Mouse (Mus musculus) midbrain, embryonic 10.5 days (tissue): ENCODE results near the gene Gbp7. TPM values are rescaled to one million over a fixed set of nuclear protein-coding genes. Genes with fewer than 3 reads are reported as not detected.

Experiments used
- DNase-seq: peaks from one replicate; pipeline ENCODE4 v3.0.0-alpha.2; 2017; ENCODE audit warnings: low spot score
- H3K27ac ChIP-seq: fragments of 300-500 bp; sonication (generic); replicated peaks from 2 replicates; pipeline ENCODE4 v1.5.1; 2016; ENCODE audit warnings: mild to moderate bottlenecking
- H3K27me3 ChIP-seq: fragments of 300-500 bp; sonication (generic); 2 replicates; pipeline ENCODE4 v1.6.1; 2016; ENCODE audit warnings: low read depth, mild to moderate bottlenecking; ENCODE audit not compliant: poor library complexity, severe bottlenecking
- H3K36me3 ChIP-seq: fragments of 300-500 bp; sonication (generic); 2 replicates; pipeline ENCODE4 v1.6.1; 2016; ENCODE audit warnings: mild to moderate bottlenecking, moderate library complexity
- H3K4me1 ChIP-seq: fragments of 300-500 bp; sonication (generic); 2 replicates; pipeline ENCODE4 v1.6.1; 2016
- H3K4me3 ChIP-seq: fragments of 300-500 bp; sonication (generic); 2 replicates; pipeline ENCODE4 v1.5.1; 2016; ENCODE audit warnings: mild to moderate bottlenecking, moderate library complexity
- H3K9me3 ChIP-seq: fragments of 300-500 bp; sonication (generic); replicated peaks from 2 replicates; pipeline ENCODE4 v1.6.1; 2016; ENCODE audit warnings: mild to moderate bottlenecking
- WGBS: fragments of 180-500 bp; shearing (Covaris S2); methylation state at CpG from one replicate; pipeline ENCODE4 v1.1.7; 2016; 5-methylcytosine and 5-hydroxymethylcytosine counted together
- polyA plus RNA-seq: library from polyadenylated mRNA; unstranded; fragments of >200 nt; fragmentation: Nextera tagmentation; extraction: Ambion mirVana; gene quantifications from 2 replicates; pipeline ENCODE4 v1.2.1, GENCODE M21; 2016

Gene Gbp7
- 0.88 and 1.8 TPM in 2 replicates for polyA plus RNA-seq

DNA sequence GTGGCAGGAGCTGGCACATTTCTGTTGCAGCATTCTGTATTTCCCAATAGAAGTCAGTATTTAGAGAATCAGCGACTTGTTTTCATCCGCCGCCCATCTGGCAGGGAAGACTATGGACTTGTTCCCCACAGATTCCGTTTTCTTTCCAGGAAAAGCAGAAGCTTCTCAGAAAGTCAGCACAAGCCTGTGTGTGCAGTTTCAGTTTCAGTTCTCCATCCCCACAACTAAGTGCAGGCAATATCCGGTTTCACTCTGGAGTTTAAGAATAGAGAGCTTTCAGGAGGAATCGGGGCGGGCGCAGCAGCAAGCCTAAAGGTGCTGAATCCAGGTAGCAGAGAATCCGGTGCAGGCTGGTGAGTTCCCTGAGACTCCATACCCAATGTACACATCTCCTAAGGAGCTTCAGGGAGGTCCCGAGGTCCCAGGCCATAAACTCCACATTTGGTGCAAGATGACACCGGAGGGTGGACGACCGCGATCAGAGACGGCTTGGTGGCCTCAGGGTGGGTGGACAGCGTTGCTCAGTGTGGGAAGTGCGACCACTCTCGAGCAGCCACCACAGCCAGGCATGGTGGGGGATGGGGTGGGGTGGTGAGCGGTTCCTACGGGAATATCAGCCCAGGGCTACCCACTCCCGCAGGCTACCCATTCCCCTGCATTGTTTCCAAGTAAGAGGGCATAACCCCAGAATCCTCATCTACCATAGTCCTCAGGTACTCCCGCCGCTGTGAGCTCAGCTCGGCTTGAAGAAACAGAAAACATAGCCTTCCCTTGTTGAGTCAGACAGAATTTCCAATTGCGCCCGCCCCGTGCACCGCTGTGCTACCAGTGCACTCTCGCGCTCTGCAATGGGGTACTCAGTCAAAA is at the start of gene Gbp7:
Gbp7 (plus strand) TSS at position 256 of the 867 bp plus-strand sequence.
- H3K4me1 ChIP-seq: peaks cover 12% of the 10 kb centered on the region
- DNase-seq: peak; percentile 46
- peak within 1 kb of the TSS; percentile 64 for H3K27ac ChIP-seq
- H3K36me3 ChIP-seq: no peaks in the 10 kb centered on the region
- peak within 1 kb of the TSS; percentile 67 for H3K4me3 ChIP-seq
- H3K27me3 ChIP-seq: peaks cover 22% of the 10 kb centered on the region
- 4% methylated on average over 30 of the region's 30 CpGs for WGBS
- no peaks in the 10 kb centered on the region for H3K9me3 ChIP-seq

DNA sequence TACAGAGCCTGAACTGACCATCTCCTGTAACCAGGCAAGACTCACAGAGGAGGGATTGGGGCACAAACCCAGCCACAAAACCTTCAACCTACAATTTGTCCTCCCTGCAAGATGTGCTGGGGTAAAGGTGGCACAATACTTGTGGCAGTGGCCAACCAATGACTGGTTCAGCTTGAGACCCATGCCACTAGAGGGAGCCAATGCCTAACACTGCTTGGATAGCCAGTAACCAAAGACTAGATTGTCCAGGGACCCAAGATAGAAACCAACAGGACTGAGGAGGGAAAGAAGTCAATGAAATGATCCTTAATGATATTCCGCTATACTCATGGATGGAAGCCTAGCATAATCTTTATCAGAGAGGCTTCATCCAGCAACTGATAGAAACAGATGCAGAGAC is 39.7 kb upstream of the Gbp7 start:
- Histone ChIP-seq H3K4me1 (no peaks in the 10 kb centered on the region), H3K27ac (no peak overlapping the region), H3K27me3 (no peaks in the 10 kb centered on the region), H3K9me3 (no peaks in the 10 kb centered on the region), H3K36me3 (no peaks in the 10 kb centered on the region), H3K4me3 (no peak overlapping the region)
- WGBS: 58% methylated on average over 1 of the region's 1 CpGs
- DNase-seq: peak; percentile 59

DNA sequence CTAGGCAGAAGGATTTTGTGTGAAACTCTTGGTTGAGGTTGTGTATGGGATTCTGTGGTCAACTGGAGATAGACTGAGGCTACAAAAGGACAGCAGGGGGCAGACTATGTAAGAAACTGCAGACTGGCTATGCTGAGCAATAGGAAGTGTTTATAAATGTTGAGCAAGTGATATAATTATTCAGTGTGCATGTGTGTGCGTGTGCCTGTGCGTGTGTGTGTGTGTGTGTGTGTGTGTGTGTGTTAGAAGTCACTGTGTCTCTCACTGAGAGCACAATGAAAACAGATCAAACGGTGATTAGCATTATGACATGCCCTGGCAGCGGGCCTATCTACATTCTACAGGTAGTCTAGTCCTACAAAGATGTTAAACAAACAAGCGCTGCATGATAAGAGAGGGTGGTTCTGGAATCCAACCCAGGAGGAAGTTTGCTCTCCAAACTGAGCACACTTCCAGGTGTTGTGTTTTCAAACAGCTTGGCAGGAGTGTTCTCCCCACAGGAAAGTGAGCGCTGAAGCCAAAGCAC is 36.5 kb upstream of the Gbp7 start, which contains the start of gene Gbp5:
Gbp5 (plus strand) TSS at position 443 of the 526 bp plus-strand sequence.
- Histone ChIP-seq H3K27ac (no peak within 1 kb of the TSS), H3K27me3 (no peaks in the 10 kb centered on the region), H3K4me3 (no peak within 1 kb of the TSS), H3K36me3 (no peaks in the 10 kb centered on the region), H3K9me3 (no peaks in the 10 kb centered on the region), H3K4me1 (no peaks in the 10 kb centered on the region)
- no peak for DNase-seq
- 81% methylated on average over 6 of the region's 6 CpGs for WGBS

DNA sequence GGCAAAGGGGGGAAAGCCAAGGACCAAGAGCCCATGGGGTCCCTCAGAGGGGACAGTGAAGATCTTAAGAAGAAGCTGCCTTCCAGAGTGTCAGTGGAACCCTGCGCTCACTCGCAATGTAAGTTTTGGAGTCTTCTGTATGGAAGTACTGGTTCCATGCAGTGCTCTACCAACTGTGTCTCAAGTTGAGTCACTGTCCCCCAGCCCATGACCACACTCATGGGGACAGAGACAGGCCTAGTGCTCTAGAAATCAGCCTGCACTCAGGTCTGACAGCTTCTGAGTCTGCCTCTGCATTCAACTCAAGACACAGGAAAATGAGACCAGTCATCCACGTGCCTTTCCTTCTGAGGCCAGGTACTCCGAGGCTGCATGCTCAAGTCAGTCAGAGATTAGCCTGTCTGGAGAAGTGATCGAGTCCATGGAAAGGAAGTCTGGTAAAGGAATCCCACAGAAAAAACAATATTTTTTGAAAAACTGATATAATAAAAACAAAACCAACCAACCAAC is 34.9 kb upstream of the Gbp7 start:
- Histone ChIP-seq H3K4me1 (no peaks in the 10 kb centered on the region), H3K36me3 (no peaks in the 10 kb centered on the region), H3K9me3 (no peaks in the 10 kb centered on the region), H3K4me3 (no peak overlapping the region), H3K27ac (no peak overlapping the region), H3K27me3 (no peaks in the 10 kb centered on the region)
- DNase-seq: no peak
- WGBS: 89% methylated on average over 5 of the region's 5 CpGs

DNA sequence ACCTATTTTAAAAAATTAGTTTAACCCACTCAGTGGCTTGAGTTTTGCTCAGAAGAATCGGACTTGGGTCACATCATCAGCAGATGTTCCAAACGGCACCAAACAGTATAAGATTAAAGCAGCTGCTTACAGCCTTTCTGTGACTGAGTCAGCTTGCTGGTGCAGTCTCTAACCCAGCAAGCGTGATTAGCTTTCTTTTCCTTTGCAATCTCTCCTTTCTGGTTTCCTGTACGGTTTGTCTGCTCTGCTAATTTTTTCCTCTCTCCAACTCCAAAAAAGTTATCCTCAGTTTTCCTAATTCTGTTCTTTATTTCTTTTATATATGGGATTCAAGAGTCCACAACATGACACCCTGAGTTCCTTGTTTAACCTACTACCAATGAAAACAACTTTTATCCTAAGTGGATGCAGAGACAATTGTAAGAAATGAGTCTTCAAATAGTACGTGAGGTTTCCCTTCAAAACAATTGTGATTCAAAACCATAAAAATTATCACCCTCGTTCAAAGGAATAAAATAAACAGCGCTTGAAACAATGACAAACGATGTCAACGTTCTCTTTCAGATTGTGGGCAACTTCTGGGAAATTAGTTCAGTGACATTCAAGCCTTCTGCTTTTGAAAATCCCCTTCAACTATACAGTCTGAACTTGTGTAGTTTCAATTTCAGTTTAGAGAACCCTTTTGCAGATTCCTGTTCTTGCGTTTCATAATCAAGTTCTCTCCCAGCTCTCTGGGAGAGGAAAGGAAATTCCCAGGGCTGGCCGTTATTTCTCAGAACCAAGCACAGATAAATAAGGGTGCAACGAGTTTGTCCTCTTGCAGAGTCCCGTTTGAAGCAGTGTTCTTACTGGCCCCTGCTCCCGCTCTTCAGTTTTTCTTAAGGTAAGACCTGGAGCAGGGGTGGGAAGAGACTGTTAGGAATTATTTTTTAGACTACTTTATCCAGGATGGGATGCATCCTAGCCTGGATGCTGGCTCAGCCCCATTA is 33.7 kb upstream of the Gbp7 start:
- DNase-seq: no peak
- no peaks in the 10 kb centered on the region for H3K9me3 ChIP-seq
- H3K4me1 ChIP-seq: no peaks in the 10 kb centered on the region
- 82% methylated on average over 14 of the region's 14 CpGs for WGBS
- H3K36me3 ChIP-seq: no peaks in the 10 kb centered on the region
- H3K4me3 ChIP-seq: no peak overlapping the region
- H3K27ac ChIP-seq: no peak overlapping the region
- H3K27me3 ChIP-seq: no peaks in the 10 kb centered on the region

DNA sequence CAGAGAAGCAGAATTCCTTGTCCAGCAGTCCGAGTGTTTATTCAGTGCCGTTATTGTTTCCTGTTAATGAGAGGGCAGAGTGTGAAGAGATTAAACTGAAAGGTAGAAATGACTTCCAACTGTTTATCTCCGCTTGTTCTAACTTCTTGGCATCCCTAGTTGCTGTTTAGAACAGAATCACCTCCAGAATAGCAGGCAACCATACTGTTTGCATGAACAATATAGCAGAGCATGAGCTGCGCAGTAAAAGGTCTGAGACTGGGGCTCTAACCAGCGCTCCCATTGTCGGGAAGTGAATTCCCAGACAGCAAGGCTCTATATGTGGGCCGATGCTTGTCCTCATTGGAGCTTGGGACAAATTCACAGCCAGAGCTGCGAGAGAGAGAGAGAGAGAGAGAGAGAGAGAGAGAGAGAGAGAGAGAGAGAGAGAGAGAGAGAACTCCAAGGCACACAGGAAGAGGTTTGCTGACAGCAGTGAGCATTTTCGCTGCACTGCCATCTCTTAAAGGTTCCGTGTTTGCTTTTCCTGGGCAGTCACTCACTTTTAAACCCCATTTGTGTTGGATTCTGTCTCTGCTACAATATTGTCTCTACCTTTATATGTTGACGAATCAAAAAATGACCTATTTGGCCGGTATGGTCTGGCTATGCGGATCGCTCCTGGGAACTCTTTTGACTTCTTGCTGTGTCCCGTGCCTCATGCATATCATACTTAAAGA is 32.9 kb upstream of the Gbp7 start:
- Histone ChIP-seq H3K27me3 (no peaks in the 10 kb centered on the region), H3K27ac (no peak overlapping the region), H3K9me3 (no peaks in the 10 kb centered on the region), H3K4me3 (no peak overlapping the region; the same call in 1 of the 2 replicates), H3K36me3 (no peaks in the 10 kb centered on the region), H3K4me1 (no peaks in the 10 kb centered on the region)
- WGBS: 68% methylated on average over 15 of the region's 15 CpGs
- no peak for DNase-seq

DNA sequence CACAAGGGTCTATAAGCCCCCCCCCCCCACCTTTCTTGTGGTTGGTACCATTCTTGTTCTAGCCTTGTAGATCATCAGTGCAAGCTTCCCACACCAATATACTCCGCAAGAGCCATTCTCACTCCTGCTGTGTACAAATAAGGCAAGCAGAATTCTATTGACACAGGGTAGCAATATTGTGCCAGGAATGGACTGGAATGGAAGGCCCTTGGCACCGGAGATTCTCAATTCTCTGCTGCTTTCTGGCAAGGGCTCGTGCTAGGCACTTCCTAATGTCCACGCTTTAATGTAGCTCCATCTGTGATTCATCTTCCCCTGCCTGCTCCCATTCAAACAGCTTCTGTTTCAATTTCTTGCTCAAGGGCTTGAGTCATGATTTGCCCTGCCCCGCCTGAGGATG is 31.2 kb upstream of the Gbp7 start:
- WGBS: 94% methylated on average over 5 of the region's 5 CpGs
- H3K4me1 ChIP-seq: no peaks in the 10 kb centered on the region

DNA sequence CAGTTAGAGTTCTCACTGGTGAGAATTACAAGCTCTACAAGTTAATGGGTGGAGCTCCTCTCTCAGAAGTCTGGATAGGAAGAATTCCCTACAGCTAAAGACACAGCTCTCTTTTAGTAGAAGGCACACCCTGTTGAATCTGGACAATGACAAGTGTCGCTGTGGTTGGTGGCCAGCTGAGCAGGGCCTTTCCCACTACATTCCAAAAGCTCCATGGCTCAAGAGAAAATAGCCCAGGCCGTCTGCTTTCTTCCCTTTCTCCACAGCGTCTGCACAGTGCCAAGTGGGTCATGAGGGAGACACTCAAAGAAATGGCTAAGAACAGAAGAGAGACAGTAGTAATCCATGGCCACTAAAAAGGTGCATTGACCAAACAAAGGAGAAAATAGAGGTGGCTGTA is 2.0 kb upstream of the Gbp7 start:
- Histone ChIP-seq H3K27me3 (peaks cover 22% of the 10 kb centered on the region), H3K27ac (no peak overlapping the region), H3K9me3 (no peaks in the 10 kb centered on the region), H3K36me3 (no peaks in the 10 kb centered on the region), H3K4me1 (peaks cover 12% of the 10 kb centered on the region), H3K4me3 (no peak overlapping the region)
- WGBS: 45% methylated on average over 3 of the region's 3 CpGs
- DNase-seq: no peak

More for the DNA sequence above, 31.2 kb upstream of the Gbp7 start:
- no peak overlapping the region for H3K27ac ChIP-seq
- H3K27me3 ChIP-seq: no peaks in the 10 kb centered on the region
- DNase-seq: no peak
- no peaks in the 10 kb centered on the region for H3K36me3 ChIP-seq
- no peak overlapping the region for H3K4me3 ChIP-seq
- H3K9me3 ChIP-seq: no peaks in the 10 kb centered on the region

DNA sequence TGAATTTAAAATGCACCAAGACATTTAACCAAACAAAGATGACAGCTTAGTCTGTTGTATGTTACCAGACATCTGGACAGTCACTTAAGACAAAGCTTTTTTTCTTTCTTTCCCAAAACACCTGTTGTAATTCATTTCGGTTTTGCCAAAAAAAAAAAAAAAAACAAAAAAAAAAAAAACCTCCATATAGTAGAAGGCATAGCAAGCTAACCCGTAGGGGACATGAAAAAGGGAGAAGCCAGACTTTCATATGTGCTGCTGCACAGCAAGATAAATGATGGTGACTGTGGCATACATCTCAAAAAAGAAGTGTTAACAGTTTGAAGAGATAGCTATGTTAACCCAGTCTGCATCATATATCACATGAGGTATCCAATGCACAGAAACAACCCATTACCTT is 545 bp upstream of the Gbp7 start:
- peaks cover 22% of the 10 kb centered on the region for H3K27me3 ChIP-seq
- WGBS: 77% methylated on average over 2 of the region's 2 CpGs
- no peaks in the 10 kb centered on the region for H3K36me3 ChIP-seq
- peak overlapping the region; percentile 67 for H3K4me3 ChIP-seq
- DNase-seq: no peak
- H3K27ac ChIP-seq: no peak overlapping the region
- peaks cover 12% of the 10 kb centered on the region for H3K4me1 ChIP-seq
- H3K9me3 ChIP-seq: no peaks in the 10 kb centered on the region

DNA sequence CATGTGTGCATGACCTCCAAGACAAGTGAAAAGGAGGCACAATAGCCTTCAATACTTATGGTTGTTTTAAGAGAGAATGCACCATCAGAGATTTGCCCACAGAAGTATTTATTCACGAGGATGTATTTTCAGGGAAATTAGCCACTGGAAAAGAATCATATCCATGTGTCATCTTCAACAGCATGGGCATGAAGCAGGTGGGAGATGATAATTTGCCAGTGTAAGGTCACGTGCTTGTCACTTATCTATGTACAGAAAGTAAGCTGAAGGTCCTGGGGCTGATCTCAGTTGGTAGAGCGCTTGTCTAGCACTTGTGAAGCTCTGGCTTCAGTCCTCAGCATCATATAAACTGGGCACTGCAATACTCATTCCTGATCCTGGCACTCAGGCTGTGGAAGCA is 1.5 kb downstream of the Gbp7 start:
- Histone ChIP-seq H3K27ac (no peak overlapping the region), H3K9me3 (no peaks in the 10 kb centered on the region), H3K36me3 (no peaks in the 10 kb centered on the region), H3K4me3 (no peak overlapping the region), H3K4me1 (peaks cover 12% of the 10 kb centered on the region), H3K27me3 (peaks cover 22% of the 10 kb centered on the region)
- no peak for DNase-seq
- WGBS: 89% methylated on average over 3 of the region's 3 CpGs

DNA sequence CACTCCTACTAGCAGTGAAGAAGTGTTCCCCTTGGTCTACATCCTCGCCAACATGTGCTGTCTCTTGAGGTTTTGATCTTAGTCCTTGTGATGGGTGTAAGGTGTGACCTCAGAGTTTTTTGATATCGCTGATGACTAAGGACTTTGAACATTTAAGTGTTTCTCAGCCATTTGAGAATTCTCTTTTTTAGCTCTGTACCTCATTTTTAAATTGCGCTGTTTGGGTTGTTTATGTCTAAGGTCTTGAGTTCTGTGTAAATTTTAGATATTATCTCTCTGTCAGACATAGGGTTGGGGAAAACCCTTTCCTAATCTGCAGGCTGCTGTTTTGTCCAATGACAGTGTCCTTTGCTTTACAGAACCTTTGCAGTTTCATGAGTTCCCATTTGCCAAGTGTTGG is 3.0 kb downstream of the Gbp7 start:
- no peak for DNase-seq
- no peak overlapping the region for H3K4me3 ChIP-seq
- peaks cover 20% of the 10 kb centered on the region for H3K27me3 ChIP-seq
- 94% methylated on average over 3 of the region's 3 CpGs for WGBS
- H3K9me3 ChIP-seq: no peaks in the 10 kb centered on the region
- peaks cover 12% of the 10 kb centered on the region for H3K4me1 ChIP-seq
- H3K27ac ChIP-seq: no peak overlapping the region
- no peaks in the 10 kb centered on the region for H3K36me3 ChIP-seq

DNA sequence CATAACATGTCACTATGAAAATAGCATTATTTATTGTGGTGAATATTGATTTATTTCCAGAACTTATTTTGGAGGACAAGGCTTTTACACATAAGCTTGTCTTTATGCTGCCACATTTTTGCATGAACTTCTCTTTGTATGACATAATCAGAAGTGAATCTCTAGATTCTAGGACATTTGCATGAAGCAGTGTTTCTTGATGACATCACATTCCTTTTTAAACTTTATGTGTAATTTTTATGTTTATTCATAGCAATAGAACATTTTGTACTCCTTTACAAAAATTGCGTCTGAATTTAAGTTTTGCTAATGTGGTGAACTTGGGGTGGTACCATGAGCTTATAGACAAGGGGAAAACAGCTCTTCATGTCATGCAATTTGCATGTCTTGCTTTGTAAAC is 5.5 kb downstream of the Gbp7 start:
- no peak for DNase-seq
- Histone ChIP-seq H3K27ac (no peak overlapping the region), H3K36me3 (no peaks in the 10 kb centered on the region), H3K27me3 (peaks cover 14% of the 10 kb centered on the region), H3K4me1 (peaks cover 3% of the 10 kb centered on the region; the same call in 1 of the 2 replicates), H3K9me3 (no peaks in the 10 kb centered on the region), H3K4me3 (no peak overlapping the region)
- WGBS: 72% methylated on average over 1 of the region's 1 CpGs
